Mouse (Mus musculus) brain, embryonic 14.5 days (tissue): ENCODE measurements around the gene Cpe.

Experiments
- CTCF ChIP-seq: fragments of 200-500 bp; IDR thresholded peaks from 2 replicates; pipeline ENCODE4 v1.5.1; 2012; ENCODE audit warnings: inconsistent platforms, mild to moderate bottlenecking, moderate library complexity, borderline replicate concordance; ENCODE audit not compliant: insufficient read depth, insufficient read length; ENCODE audit errors: extremely low read depth
- POLR2A ChIP-seq: fragments of 200-500 bp; IDR thresholded peaks from 2 replicates; pipeline ENCODE4 v1.6.1; 2012; ENCODE audit warnings: mild to moderate bottlenecking, inconsistent platforms, borderline replicate concordance; ENCODE audit not compliant: poor library complexity, insufficient read depth, insufficient read length, severe bottlenecking; ENCODE audit errors: extremely low read depth

DNA sequence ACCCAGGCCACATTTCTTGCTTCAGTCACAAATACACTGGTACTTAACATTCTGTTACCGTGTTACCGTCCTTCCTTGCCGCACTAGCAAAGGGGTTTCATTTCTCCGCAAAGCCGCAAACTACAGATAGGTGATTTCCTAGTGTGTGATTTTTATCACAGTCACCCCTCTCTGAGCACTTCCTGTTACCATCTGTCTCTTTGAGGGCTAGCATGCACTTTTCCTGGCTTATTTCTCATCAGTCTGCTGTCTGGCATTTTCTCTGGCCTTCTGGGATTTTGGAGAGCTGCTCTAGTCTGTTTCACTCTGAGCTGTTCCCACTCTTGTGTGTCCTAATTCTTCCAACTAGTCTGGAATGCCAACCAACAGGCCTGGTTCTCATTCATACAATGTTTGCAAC, 33.8 kb downstream of the Cpe start:
- TF ChIP-seq CTCF, result no peak
- no peak for TF ChIP-seq POLR2A
